Mouse (Mus musculus) left cerebral cortex, adult 6 months (tissue): ENCODE data around the gene Rabepk. TPM values are rescaled to one million over a fixed set of nuclear protein-coding genes. Genes with fewer than 3 reads are reported as not detected.

ENCODE experiments used
- long read RNA-seq, 2 experiments: library from polyadenylated mRNA; unstranded; transcript quantifications; one replicate each; pipeline ENCODE4 v2.0.0; 2019 to 2020
- polyA plus RNA-seq: library from polyadenylated mRNA; unstranded; fragments of <200 nt; fragmentation: Nextera tagmentation; gene quantifications from 2 replicates; pipeline ENCODE4 v1.2.3, GENCODE M21; 2021

Gene Rabepk
- polyA plus RNA-seq: 40.3 and 60.3 TPM in 2 replicates
- long read RNA-seq, experiment 1, transcript Rabepk-203 (8 exons, 1,431 nt): minor isoform, 7 of 127 reads
- long read RNA-seq, experiment 1, transcript Rabepk-207 (8 exons, 2,968 nt): major isoform, 64 of 127 reads
- long read RNA-seq, experiment 1, partial matches to known transcripts: 4 of 127 reads
- long read RNA-seq, experiment 1, other reads (novel, unspliced or antisense): 50 of 127 reads
- long read RNA-seq, experiment 2, transcript Rabepk-207 (8 exons, 2,968 nt): major isoform, 31 of 65 reads
- long read RNA-seq, experiment 2, partial matches to known transcripts: 13 of 65 reads
- long read RNA-seq, experiment 2, other reads (novel, unspliced or antisense): 18 of 65 reads

GRCm38 (mm10) chr2:34799357-34800256 lies at the start of gene Rabepk:
Gene Rabepk, minus strand, starts transcription at chr2:34799912.

GRCm38 (mm10) chr2:34832766-34833457 lies 33.2 kb upstream of the Rabepk start, which contains the start of gene Gm34653:
Gene Gm34653, plus strand, starts transcription at chr2:34833007.

GRCm38 (mm10) chr2:34825827-34826459 lies 26.2 kb upstream of the Rabepk start, which contains the start of gene Fbxw2:
Gene Fbxw2, minus strand, starts transcription at chr2:34826311.

GRCm38 (mm10) chr2:34771368-34772226 lies 28.1 kb downstream of the Rabepk start, which contains the start of gene Hspa5:
Gene Hspa5, plus strand, starts transcription at chr2:34771970.

GRCm38 (mm10) chr2:34754551-34755358 lies 45.0 kb downstream of the Rabepk start, which contains the start of gene Gapvd1:
Gene Gapvd1, minus strand, starts transcription at chr2:34755232.

Other genes starting within 250 kb of the Rabepk start
- 21.1 and 33.6 TPM in 2 replicates for gene Gapvd1, start 44.7 kb downstream of the Rabepk start, polyA plus RNA-seq
- gene Hspa5, start 27.9 kb downstream of the Rabepk start, polyA plus RNA-seq: 227 and 228 TPM in 2 replicates
- 57.6 and 117 TPM in 2 replicates for gene Fbxw2, start 26.4 kb upstream of the Rabepk start, polyA plus RNA-seq
- gene Gm34653, start 33.1 kb upstream of the Rabepk start, polyA plus RNA-seq: 0.13 TPM in 1 of 2 replicates, not detected in the other
- 0.09 and 0.38 TPM in 2 replicates for gene Cutal, start 74.5 kb upstream of the Rabepk start, polyA plus RNA-seq
- gene Psmd5, start 75.1 kb upstream of the Rabepk start, polyA plus RNA-seq: 26.2 and 34.1 TPM in 2 replicates
- 0.13 and 0.16 TPM in 2 replicates for gene Phf19, start 114.1 kb upstream of the Rabepk start, polyA plus RNA-seq
- gene Traf1, start 161.9 kb upstream of the Rabepk start, polyA plus RNA-seq: 0.67 and 1.0 TPM in 2 replicates